Mouse (Mus musculus) kidney, postnatal 0 days (tissue): ENCODE measurements at regions not wholly inside any gene's neighbourhood (a gene's known extent, or its start where the extent isn't known, plus 50 kb on each side); places are given as distances from the start of the nearest gene placed in this dataset.

ENCODE experiments used
- ATAC-seq: fragments of 200-750 bp; cut with Nextera tagmentation; replicated peaks from 2 replicates; pipeline ENCODE4 v1.8.0; 2017; ENCODE audit warnings: low read depth, moderate number of reproducible peaks, moderate TSS enrichment, moderate library complexity; ENCODE audit not compliant: low FRiP score
- DNase-seq: peaks from one replicate; pipeline ENCODE4 v3.0.0-alpha.2; 2016; ENCODE audit warnings: low spot score
- H3K27ac ChIP-seq: fragments of 300-500 bp; sonication (generic); 2 replicates; pipeline ENCODE4 v1.5.1; 2014; ENCODE audit warnings: mild to moderate bottlenecking
- H3K27me3 ChIP-seq: fragments of 300-500 bp; sonication (generic); 2 replicates; pipeline ENCODE4 v1.6.1; 2014; ENCODE audit warnings: low read length, mixed read lengths; ENCODE audit not compliant: insufficient read depth
- H3K36me3 ChIP-seq: fragments of 300-500 bp; sonication (generic); 2 replicates; pipeline ENCODE4 v1.6.1; 2014; ENCODE audit warnings: low read length, mixed read lengths; ENCODE audit not compliant: insufficient read depth
- H3K4me1 ChIP-seq: fragments of 300-500 bp; sonication (generic); replicated peaks from 2 replicates; pipeline ENCODE4 v1.6.1; 2014; ENCODE audit warnings: antibody characterized with exemption, low read length, mixed read lengths; ENCODE audit not compliant: insufficient read depth
- H3K4me2 ChIP-seq: fragments of 300-500 bp; sonication (generic); 2 replicates; pipeline ENCODE4 v1.6.1; 2014; ENCODE audit warnings: mild to moderate bottlenecking, low read length, moderate library complexity, mixed read lengths
- H3K4me3 ChIP-seq: fragments of 300-500 bp; sonication (generic); replicated peaks from 2 replicates; pipeline ENCODE4 v1.5.1; 2014; ENCODE audit warnings: low read depth, low read length
- H3K9ac ChIP-seq: fragments of 300-500 bp; sonication (generic); 2 replicates; pipeline ENCODE4 v1.6.1; 2014; ENCODE audit warnings: low read depth, low read length
- H3K9me3 ChIP-seq: fragments of 300-500 bp; sonication (generic); replicated peaks from 2 replicates; pipeline ENCODE4 v1.6.1; 2016; ENCODE audit warnings: low read length, inconsistent platforms, mixed read lengths
- CTCF ChIP-seq: IDR thresholded peaks from 2 replicates; pipeline ENCODE4 v1.5.1; 2016; ENCODE audit warnings: antibody characterized with exemption, low read depth, mild to moderate bottlenecking, moderate library complexity
- whole genome bisulfite sequencing: fragments of 180-500 bp; shearing (Covaris S2); extraction: QIAGEN DNeasy Blood & Tissue Kit; methylation state at CpG from one replicate; pipeline ENCODE4 v1.1.7; 2014; 5-methylcytosine and 5-hydroxymethylcytosine counted together

GRCm38 (mm10) chr16:24142915-24143541 is 154.4 kb upstream of the Bcl6 start:
- Histone ChIP-seq H3K27me3 (no peaks in the 10 kb centered on the region), H3K9me3 (no peaks in the 10 kb centered on the region), H3K9ac (no peak overlapping the region), H3K36me3 (no peaks in the 10 kb centered on the region), H3K4me2 (no peak overlapping the region), H3K27ac (no peak overlapping the region), H3K4me1 (no peaks in the 10 kb centered on the region), H3K4me3 (no peak overlapping the region)
- DNase-seq (peak; percentile 56), ATAC-seq (no peak)
- TF ChIP-seq CTCF: no peak
- 34% methylated on average over 5 of the region's 5 CpGs for WGBS

GRCm38 (mm10) chr16:24139109-24139508 is 150.5 kb upstream of the Bcl6 start:
- ATAC-seq (no peak), DNase-seq (no peak)
- H3K36me3 ChIP-seq: no peaks in the 10 kb centered on the region
- H3K4me3 ChIP-seq: no peak overlapping the region
- H3K4me1 ChIP-seq: no peaks in the 10 kb centered on the region
- H3K27me3 ChIP-seq: no peaks in the 10 kb centered on the region
- WGBS: 89% methylated on average over 3 of the region's 3 CpGs
- H3K9ac ChIP-seq: no peak overlapping the region
- H3K27ac ChIP-seq: no peak overlapping the region
- no peak for TF ChIP-seq CTCF
- no peaks in the 10 kb centered on the region for H3K9me3 ChIP-seq
- no peak overlapping the region for H3K4me2 ChIP-seq

- TF ChIP-seq CTCF: no peak
- no peaks in the 10 kb centered on the region for H3K9me3 ChIP-seq
- H3K9ac ChIP-seq: no peak overlapping the region
- no peak for ATAC-seq
- no peaks in the 10 kb centered on the region for H3K36me3 ChIP-seq
- no peaks in the 10 kb centered on the region for H3K27me3 ChIP-seq
- 79% methylated on average over 7 of the region's 7 CpGs for WGBS
- H3K4me3 ChIP-seq: no peak overlapping the region
- H3K4me2 ChIP-seq: no peak overlapping the region
- DNase-seq: no peak
- no peak overlapping the region for H3K27ac ChIP-seq
- no peaks in the 10 kb centered on the region for H3K4me1 ChIP-seq
These were observed 148.8 kb upstream of the Bcl6 start for GRCm38 (mm10) chr16:24137266-24138033.

- no peak for TF ChIP-seq CTCF
- 39% methylated on average over 5 of the region's 5 CpGs for WGBS
- Histone ChIP-seq H3K4me3 (no peak overlapping the region), H3K9ac (no peak overlapping the region), H3K4me2 (no peak overlapping the region), H3K36me3 (no peaks in the 10 kb centered on the region), H3K27ac (no peak overlapping the region), H3K9me3 (no peaks in the 10 kb centered on the region), H3K4me1 (no peaks in the 10 kb centered on the region), H3K27me3 (no peaks in the 10 kb centered on the region)
- no peak for DNase-seq
- ATAC-seq: no peak
These were observed 148.0 kb upstream of the Bcl6 start for GRCm38 (mm10) chr16:24136483-24137148.

- DNase-seq (no peak), ATAC-seq (no peak)
- Histone ChIP-seq H3K27me3 (no peaks in the 10 kb centered on the region), H3K9ac (no peak overlapping the region), H3K4me3 (no peak overlapping the region), H3K4me1 (no peaks in the 10 kb centered on the region), H3K27ac (no peak overlapping the region), H3K9me3 (no peaks in the 10 kb centered on the region), H3K4me2 (no peak overlapping the region), H3K36me3 (no peaks in the 10 kb centered on the region)
- 93% methylated on average over 5 of the region's 5 CpGs for WGBS
- TF ChIP-seq CTCF: no peak
These were observed 147.2 kb upstream of the Bcl6 start for GRCm38 (mm10) chr16:24135841-24136240.

GRCm38 (mm10) chr16:24135351-24135750 is 146.7 kb upstream of the Bcl6 start:
- DNase-seq: no peak
- no peak overlapping the region for H3K27ac ChIP-seq
- H3K9me3 ChIP-seq: no peaks in the 10 kb centered on the region
- H3K4me1 ChIP-seq: no peaks in the 10 kb centered on the region
- ATAC-seq: no peak
- no peak overlapping the region for H3K4me2 ChIP-seq
- H3K27me3 ChIP-seq: no peaks in the 10 kb centered on the region
- TF ChIP-seq CTCF: no peak
- 87% methylated on average over 4 of the region's 4 CpGs for WGBS
- no peak overlapping the region for H3K9ac ChIP-seq
- no peak overlapping the region for H3K4me3 ChIP-seq
- H3K36me3 ChIP-seq: no peaks in the 10 kb centered on the region
